Mouse (Mus musculus) midbrain, embryonic 15.5 days (tissue): ENCODE measurements around the gene Fryl. TPM values are rescaled to one million over a fixed set of nuclear protein-coding genes. Genes with fewer than 3 reads are reported as not detected.
"Not testable (repeated sequence)": the region's sequence is repeated elsewhere in the genome, so short reads cannot be mapped to it uniquely, and the experiment has no call there.

Source experiments
- ATAC-seq: fragments of 200-750 bp; cut with Nextera tagmentation; replicated peaks from 2 replicates; pipeline ENCODE4 v1.8.0; 2017; ENCODE audit warnings: moderate TSS enrichment
- H3K27ac ChIP-seq: fragments of 300-500 bp; sonication (generic); 2 replicates; pipeline ENCODE4 v1.5.1; 2015; ENCODE audit warnings: mild to moderate bottlenecking, inconsistent platforms
- H3K27me3 ChIP-seq: fragments of 300-500 bp; sonication (generic); replicated peaks from 2 replicates; pipeline ENCODE4 v1.6.1; 2015; ENCODE audit warnings: inconsistent platforms
- H3K36me3 ChIP-seq: fragments of 300-500 bp; sonication (generic); replicated peaks from 2 replicates; pipeline ENCODE4 v1.6.1; 2015; ENCODE audit warnings: inconsistent platforms
- H3K4me1 ChIP-seq: fragments of 300-500 bp; sonication (generic); 2 replicates; pipeline ENCODE4 v1.6.1; 2015; ENCODE audit warnings: inconsistent platforms
- H3K4me2 ChIP-seq: fragments of 300-500 bp; sonication (generic); 2 replicates; pipeline ENCODE4 v1.6.1; 2015; ENCODE audit warnings: inconsistent platforms, mild to moderate bottlenecking, moderate library complexity
- H3K4me3 ChIP-seq: fragments of 300-500 bp; sonication (generic); 2 replicates; pipeline ENCODE4 v1.5.1; 2015; ENCODE audit warnings: mild to moderate bottlenecking, inconsistent platforms
- H3K9ac ChIP-seq: fragments of 300-500 bp; sonication (generic); 2 replicates; pipeline ENCODE4 v1.6.1; 2015; ENCODE audit warnings: mild to moderate bottlenecking, inconsistent platforms
- H3K9me3 ChIP-seq: fragments of 300-500 bp; sonication (generic); 2 replicates; pipeline ENCODE4 v1.6.1; 2016; ENCODE audit warnings: inconsistent platforms
- WGBS: fragments of 180-500 bp; shearing (Covaris S2); methylation state at CpG from one replicate; pipeline ENCODE4 v1.1.7; 2015; ENCODE audit warnings: mixed read lengths; 5-methylcytosine and 5-hydroxymethylcytosine counted together
- polyA plus RNA-seq: library from polyadenylated mRNA; unstranded; fragments of >200 nt; fragmentation: Nextera tagmentation; extraction: Ambion mirVana; gene quantifications from 2 replicates; pipeline ENCODE4 v1.2.1, GENCODE M21; 2015

The Fryl gene
- polyA plus RNA-seq, 1 experiment from 2014 or later = 47.5 TPM

DNA sequence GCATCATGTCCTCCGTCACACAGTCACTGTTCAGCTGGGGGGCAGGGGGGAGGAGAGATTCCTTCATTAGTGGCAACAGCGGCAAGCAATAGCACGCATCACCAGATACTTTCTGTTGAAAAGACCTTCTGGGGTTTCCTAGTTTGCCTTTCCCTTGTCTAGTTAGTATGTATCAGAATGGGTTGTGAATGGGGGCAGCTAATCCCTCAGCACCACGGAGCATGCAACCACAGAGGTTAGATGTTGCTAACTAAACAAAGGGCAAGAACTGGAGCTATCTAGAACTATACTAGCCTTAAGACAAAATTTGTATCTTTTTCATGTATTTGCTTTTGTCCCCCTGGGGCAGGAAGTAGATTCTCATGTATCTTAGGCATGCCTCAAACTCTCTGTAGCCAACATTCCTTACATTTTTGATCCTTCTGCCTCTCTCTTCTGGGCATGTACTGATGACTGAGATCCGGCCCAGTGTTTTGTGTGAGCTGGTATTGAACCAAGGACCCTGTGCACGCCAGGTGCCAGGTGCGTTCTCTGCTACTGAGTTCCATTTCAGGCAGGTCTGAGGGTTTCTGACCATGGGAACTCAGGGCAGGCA lies 208.7 kb downstream of the Fryl start:
- WGBS = 90% methylated on average over 7 of the region's 7 CpGs
- no peak overlapping the region for H3K4me3 ChIP-seq
- H3K27me3 ChIP-seq = no peaks in the 10 kb centered on the region
- H3K9ac ChIP-seq = no peak overlapping the region
- H3K27ac ChIP-seq = no peak overlapping the region
- H3K36me3 ChIP-seq = peaks cover 49% of the 10 kb centered on the region
- no peak for ATAC-seq
- no peaks in the 10 kb centered on the region for H3K4me1 ChIP-seq
- no peaks in the 10 kb centered on the region for H3K9me3 ChIP-seq
- H3K4me2 ChIP-seq = no peak overlapping the region

DNA sequence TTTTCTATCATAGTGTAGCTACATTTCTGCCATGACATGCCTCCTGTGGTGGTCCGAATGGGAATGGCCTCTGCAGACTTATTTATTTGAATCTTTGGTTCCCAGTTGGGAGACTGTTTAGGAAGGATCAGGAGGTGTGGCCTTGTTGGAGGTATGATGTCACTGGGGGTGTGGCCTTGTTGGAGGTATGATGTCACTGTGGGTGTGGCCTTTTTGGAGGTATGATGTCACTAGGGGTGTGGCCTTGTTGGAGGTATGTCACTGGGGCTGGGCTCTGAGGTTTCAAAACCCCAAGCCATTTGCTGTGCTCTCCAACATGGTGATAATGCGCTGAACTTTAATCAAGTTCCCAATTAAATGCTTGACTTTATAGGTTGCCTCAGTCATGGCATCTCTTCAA lies 212.4 kb downstream of the Fryl start:
- peaks cover 32% of the 10 kb centered on the region for H3K36me3 ChIP-seq
- no peaks in the 10 kb centered on the region for H3K4me1 ChIP-seq
- 93% methylated on average over 2 of the region's 2 CpGs for WGBS
- H3K9me3 ChIP-seq = no peaks in the 10 kb centered on the region
- ATAC-seq = no peak
- no peak overlapping the region for H3K4me3 ChIP-seq
- no peak overlapping the region for H3K4me2 ChIP-seq
- no peak overlapping the region for H3K27ac ChIP-seq
- no peak overlapping the region for H3K9ac ChIP-seq
- no peaks in the 10 kb centered on the region for H3K27me3 ChIP-seq

DNA sequence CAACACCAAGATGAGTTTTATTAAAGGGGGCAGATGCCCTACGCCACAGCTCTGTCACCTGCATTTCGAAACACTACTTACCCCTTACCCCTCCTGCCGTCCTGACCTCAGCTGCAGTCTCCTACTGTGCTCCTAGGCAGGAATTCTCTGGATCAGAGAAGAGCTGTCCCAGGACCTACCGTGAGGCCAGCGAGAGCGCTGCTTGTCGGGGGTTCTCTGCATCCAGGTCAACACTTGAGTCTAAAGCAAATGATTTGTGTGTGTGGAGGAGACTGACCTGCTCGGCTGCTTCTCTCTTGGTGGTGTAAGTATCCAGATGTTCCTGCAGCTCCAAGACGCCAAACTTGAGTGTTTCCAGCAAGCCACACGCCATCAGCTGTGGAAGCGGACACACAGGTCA lies 223.9 kb downstream of the Fryl start:
- 87% methylated on average over 11 of the region's 11 CpGs for WGBS
- Histone ChIP-seq H3K36me3 (peaks cover 39% of the 10 kb centered on the region), H3K27ac (no peak overlapping the region), H3K9ac (no peak overlapping the region), H3K4me3 (no peak overlapping the region), H3K9me3 (no peaks in the 10 kb centered on the region), H3K4me1 (no peaks in the 10 kb centered on the region), H3K27me3 (no peaks in the 10 kb centered on the region), H3K4me2 (no peak overlapping the region)
- ATAC-seq = no peak

DNA sequence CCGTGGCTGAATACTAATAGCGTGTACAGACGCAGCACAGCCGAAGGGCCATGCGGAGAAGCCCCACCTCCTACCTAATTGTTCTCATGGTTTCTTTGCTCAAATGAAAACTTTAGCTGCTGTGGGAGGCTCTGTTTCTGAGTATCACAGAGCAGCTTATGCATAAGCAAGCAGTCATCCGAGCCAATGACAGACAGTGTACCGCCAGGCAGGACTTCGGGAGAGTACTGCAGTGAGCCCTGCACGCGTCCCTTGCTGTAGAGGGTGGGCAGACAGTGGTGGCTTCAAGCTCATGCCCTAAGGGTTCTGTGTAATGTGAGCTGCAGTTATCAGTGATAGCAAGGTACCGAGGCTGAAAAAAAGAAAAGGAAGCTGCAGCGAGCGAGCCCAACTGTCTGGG lies 227.8 kb downstream of the Fryl start:
- 85% methylated on average over 13 of the region's 13 CpGs for WGBS
- H3K36me3 ChIP-seq = peaks cover 43% of the 10 kb centered on the region
- H3K27ac ChIP-seq = no peak overlapping the region
- no peaks in the 10 kb centered on the region for H3K4me1 ChIP-seq
- no peaks in the 10 kb centered on the region for H3K9me3 ChIP-seq
- no peak overlapping the region for H3K4me2 ChIP-seq
- ATAC-seq = no peak
- H3K4me3 ChIP-seq = no peak overlapping the region
- no peak overlapping the region for H3K9ac ChIP-seq
- H3K27me3 ChIP-seq = no peaks in the 10 kb centered on the region

DNA sequence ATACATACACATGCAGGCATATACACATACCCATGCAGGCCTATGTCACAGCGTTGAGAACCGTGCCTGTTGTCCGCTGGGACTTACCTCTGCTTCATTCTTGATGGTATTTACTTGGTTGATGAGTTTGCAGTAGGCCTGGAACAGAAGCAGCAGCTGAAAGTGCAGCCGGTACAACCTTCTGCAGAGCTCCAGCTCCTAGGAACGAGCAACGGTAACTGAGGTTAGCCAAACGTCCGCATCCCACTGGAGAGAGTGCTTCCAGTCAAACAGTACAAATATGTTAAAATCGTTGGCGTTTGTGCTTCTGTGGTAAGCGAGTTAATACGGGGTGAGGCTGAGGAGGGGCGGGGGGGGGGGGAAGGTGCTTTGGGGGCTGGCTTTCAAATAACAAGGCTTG lies 232.6 kb downstream of the Fryl start:
- H3K27ac ChIP-seq = no peak overlapping the region
- WGBS = 90% methylated on average over 13 of the region's 13 CpGs
- no peak overlapping the region for H3K4me2 ChIP-seq
- H3K36me3 ChIP-seq = peaks cover 24% of the 10 kb centered on the region; the same call in 1 of the 2 replicates
- ATAC-seq = no peak
- no peaks in the 10 kb centered on the region for H3K9me3 ChIP-seq
- H3K9ac ChIP-seq = no peak overlapping the region
- H3K4me3 ChIP-seq = no peak overlapping the region
- H3K27me3 ChIP-seq = no peaks in the 10 kb centered on the region
- H3K4me1 ChIP-seq = no peaks in the 10 kb centered on the region

DNA sequence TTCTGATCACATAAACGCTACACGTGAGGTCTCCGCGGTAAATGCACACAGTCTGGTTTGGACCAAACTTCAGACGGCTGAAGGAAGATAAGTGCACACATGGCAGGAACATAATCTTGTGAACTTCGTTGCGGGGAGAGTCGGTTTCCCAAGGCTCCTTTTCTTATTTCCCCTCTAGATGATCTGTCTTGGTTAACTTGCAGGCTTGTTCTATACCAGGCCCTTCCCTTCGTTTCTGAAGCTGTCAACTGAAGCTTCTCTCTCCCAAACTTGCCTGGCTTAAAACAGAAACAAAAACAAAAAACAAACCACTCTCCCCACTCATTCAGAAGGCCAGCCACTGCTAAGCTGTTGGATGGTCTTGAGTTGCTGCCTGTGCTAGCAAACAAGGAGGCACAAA lies 241.7 kb downstream of the Fryl start:
- no peaks in the 10 kb centered on the region for H3K36me3 ChIP-seq
- no peaks in the 10 kb centered on the region for H3K9me3 ChIP-seq
- 39% methylated on average over 9 of the region's 9 CpGs for WGBS
- H3K4me2 ChIP-seq = no peak overlapping the region
- H3K4me1 ChIP-seq = peaks cover 5% of the 10 kb centered on the region
- H3K27ac ChIP-seq = no peak overlapping the region
- no peak for ATAC-seq
- H3K4me3 ChIP-seq = no peak overlapping the region
- H3K27me3 ChIP-seq = 0 out of 2 replicates have a peak, but pooled peaks cover 5% of the 10 kb centered on the region
- H3K9ac ChIP-seq = no peak overlapping the region

DNA sequence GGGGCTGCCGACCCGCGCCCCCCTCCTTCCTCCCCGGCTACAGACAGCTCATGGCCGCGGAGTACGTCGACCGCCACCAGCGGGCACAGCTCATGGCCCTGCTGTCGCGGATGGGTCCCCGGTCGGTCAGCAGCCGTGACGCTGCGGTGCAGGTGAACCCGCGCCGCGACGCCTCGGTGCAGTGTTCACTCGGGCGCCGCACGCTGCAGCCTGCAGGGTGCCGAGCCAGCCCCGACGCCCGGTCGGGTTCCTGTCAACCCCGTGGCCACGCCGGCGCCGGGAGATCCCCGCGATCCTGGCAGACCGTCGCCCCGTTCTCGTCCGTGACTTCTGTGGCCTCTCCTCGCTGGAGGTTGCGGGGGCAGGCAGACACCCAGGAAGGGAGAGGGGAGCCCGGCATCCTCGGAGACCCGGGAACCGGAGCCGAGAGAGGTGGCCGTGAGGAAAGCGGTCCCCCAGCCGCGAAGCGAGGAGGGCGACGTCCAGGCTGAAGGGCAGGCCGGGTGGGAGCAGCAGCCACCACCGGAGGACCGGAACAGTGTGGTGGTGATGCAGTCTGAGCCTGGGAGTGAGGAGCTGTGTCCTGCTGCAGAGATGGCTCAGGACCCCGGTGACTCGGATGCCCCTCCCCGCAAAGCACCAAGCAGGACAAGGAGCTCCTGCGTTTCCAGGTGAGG lies 242.7 kb downstream of the Fryl start:
- H3K27ac ChIP-seq, H3K27me3 ChIP-seq, H3K36me3 ChIP-seq, H3K4me1 ChIP-seq, H3K9me3 ChIP-seq: not testable (repeated sequence)
- H3K4me2 ChIP-seq = peak overlapping the region; percentile 65
- peak overlapping the region; percentile 39 for H3K4me3 ChIP-seq
- WGBS = 2% methylated on average over 40 of the region's 65 CpGs
- H3K9ac ChIP-seq = peak overlapping the region; percentile 32
- peak; percentile 86 for ATAC-seq

DNA sequence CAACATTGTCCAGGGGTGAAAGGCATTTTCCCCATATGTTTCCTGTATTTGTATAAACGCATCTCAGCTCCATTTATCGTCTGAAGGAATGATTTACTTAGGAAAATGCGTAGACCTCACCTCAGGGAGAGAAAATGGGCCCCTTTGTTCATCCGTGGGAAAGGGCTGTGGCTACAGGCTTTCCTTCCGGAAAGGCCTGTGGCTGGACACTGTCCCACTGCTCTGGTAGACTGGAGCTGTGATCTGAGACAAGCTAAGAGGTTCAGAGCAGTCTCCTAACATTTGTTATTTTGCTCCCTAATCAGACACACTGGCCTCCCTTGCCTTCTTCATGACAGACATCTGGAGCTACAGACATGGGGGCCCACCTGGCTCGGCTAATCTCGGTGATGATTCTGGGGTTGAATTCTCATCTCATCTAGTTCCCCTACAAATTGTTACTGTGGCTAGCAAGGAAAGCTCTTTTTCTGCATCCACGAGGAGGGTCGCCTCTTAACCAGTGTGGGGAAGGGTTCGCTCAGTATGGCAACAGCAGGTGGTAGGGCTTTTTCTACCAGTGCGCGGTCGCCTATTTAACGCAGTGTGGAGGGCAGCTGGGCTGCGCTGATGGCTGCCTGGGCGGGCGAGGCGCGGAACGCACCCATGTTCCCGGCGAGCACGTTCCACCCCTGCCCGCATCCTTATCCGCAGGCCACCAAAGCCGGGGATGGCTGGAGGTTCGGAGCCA lies 243.4 kb downstream of the Fryl start:
- not testable (repeated sequence) for H3K36me3 ChIP-seq, H3K9me3 ChIP-seq, H3K27me3 ChIP-seq, H3K27ac ChIP-seq, H3K4me1 ChIP-seq, H3K9ac ChIP-seq
- ATAC-seq = peak; percentile 70
- WGBS = 21% methylated on average over 26 of the region's 27 CpGs
- H3K4me3 ChIP-seq = peak overlapping the region; percentile 39
- H3K4me2 ChIP-seq = peak overlapping the region; percentile 65

DNA sequence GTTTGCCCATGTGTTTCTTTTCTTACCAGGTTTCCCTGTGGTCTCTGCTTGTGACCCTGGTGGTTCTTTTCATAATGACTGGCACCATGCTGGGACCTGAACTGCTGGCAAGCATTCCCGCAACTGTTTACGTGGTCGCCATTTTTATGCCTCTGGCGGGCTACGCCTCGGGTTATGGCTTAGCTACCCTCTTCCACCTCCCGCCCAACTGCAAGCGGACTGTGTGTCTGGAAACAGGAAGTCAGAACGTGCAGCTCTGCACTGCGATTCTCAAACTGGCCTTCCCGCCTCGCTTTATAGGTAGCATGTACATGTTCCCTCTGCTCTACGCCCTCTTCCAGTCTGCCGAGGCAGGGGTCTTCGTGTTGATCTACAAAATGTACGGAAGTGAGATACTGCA lies 244.6 kb downstream of the Fryl start:
- H3K36me3 ChIP-seq, H3K27ac ChIP-seq, H3K9me3 ChIP-seq, H3K4me2 ChIP-seq, H3K9ac ChIP-seq, ATAC-seq, H3K4me1 ChIP-seq, H3K4me3 ChIP-seq: not testable (repeated sequence)
- peaks cover 13% of the 10 kb centered on the region; the same call in 1 of the 2 replicates for H3K27me3 ChIP-seq
- WGBS = 93% methylated on average over 13 of the region's 16 CpGs

DNA sequence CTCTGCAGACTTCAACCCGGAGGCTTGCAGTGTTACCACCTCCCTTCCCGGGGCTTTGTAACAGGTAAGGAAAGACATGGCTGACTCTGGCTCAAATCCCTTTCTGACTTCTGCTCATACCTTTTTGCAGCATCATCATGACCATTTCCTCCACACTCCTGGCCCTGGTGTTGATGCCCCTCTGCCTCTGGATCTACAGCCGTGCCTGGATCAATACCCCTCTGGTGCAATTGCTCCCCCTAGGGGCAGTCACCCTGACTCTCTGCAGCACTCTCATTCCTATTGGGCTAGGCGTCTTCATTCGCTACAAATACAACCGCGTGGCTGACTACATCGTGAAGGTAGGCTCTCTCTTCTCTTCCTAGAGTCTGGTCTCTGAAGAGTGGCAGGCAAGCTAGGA lies 248.2 kb downstream of the Fryl start:
- H3K4me2 ChIP-seq, H3K4me3 ChIP-seq, ATAC-seq, H3K27me3 ChIP-seq, H3K9me3 ChIP-seq, H3K36me3 ChIP-seq, H3K9ac ChIP-seq, H3K4me1 ChIP-seq, H3K27ac ChIP-seq: not testable (repeated sequence)
- WGBS = 42% methylated on average over 8 of the region's 8 CpGs

DNA sequence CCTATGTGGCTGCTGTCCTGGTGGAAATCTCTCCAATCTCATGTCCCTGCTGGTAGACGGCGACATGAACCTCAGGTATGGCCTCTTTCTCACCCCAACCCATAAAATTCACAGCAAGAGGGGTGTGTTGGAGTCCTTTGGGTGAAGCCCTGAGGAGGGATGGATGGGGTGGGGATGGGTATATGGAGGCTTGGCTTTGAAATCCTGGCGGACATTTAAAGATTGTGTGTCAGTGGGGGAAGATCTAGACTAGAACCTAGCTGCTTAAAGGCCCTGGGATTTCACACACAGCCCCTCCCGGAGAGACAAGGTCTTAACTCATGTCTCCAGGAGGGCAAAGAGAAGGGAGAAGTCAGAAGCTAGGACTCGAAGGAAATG lies 248.8 kb downstream of the Fryl start:
- H3K9me3 ChIP-seq = no peaks in the 10 kb centered on the region
- peak; percentile 10 for ATAC-seq
- peak overlapping the region; percentile 70 for H3K4me2 ChIP-seq
- peaks cover 5% of the 10 kb centered on the region for H3K4me1 ChIP-seq
- no peak overlapping the region for H3K9ac ChIP-seq
- H3K27me3 ChIP-seq = peaks cover 8% of the 10 kb centered on the region; the same call in 1 of the 2 replicates
- H3K27ac ChIP-seq = no peak overlapping the region
- H3K4me3 ChIP-seq = peak overlapping the region; percentile 50
- WGBS = 53% methylated on average over 5 of the region's 5 CpGs
- no peaks in the 10 kb centered on the region for H3K36me3 ChIP-seq

DNA sequence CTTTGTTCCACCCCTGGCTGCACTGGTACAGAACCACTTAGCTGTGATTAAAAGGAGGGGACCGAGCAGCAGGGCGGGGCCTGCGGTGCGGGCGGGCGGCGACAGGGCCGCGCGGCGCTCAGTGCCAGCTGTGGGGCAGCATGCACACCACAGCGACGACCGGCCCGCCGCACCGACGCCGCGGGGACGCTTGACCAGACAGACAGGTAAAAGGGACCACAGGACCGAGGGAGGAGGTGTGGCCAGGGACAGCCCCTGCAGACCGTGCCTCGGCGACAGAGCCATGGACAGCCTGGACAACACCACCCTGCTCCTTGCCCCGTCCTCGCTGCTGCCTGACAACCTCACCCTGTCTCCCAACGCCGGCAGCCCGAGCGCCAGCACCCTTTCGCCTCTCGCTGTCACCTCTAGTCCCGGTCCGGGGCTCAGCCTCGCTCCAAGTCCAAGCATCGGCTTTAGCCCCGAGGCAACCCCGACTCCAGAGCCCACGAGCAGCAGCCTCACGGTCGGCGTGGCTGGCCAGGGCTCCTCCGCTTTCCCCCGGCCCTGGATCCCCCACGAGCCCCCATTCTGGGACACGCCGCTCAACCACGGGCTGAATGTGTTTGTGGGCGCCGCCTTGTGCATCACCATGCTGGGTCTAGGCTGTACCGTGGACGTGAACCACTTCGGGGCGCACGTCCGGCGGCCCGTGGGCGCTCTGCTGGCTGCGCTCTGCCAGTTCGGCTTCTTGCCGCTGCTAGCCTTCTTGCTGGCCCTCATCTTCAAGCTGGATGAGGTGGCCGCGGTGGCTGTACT lies 249.4 kb downstream of the Fryl start, which contains the start of gene Slc10a4:
TSS of gene Slc10a4 (plus strand) at position 100 of the 798 bp plus-strand sequence.
- Histone ChIP-seq H3K27me3 (peaks cover 8% of the 10 kb centered on the region; the same call in 1 of the 2 replicates), H3K4me2 (peak within 1 kb of the TSS; percentile 70), H3K9ac (peak within 1 kb of the TSS; percentile 45), H3K4me1 (peaks cover 5% of the 10 kb centered on the region), H3K4me3 (peak within 1 kb of the TSS; percentile 50), H3K9me3 (no peaks in the 10 kb centered on the region), H3K36me3 (no peaks in the 10 kb centered on the region), H3K27ac (0 out of 2 replicates have a peak within 1 kb of the TSS, but pooled peaks have one; percentile 8)
- WGBS = 6% methylated on average over 65 of the region's 65 CpGs
- peak; percentile 93 for ATAC-seq
